Mouse (Mus musculus) monocyte, adult 2 months (primary cell): ENCODE data around the gene Sco2.

Source experiments
- DNase-seq, 2 experiments: peaks; one replicate each; pipeline ENCODE4 v3.0.0; 2022; ENCODE audit warnings: low spot score in 2 of 2, low read depth in 1 of 2

Gene Sco2

DNA sequence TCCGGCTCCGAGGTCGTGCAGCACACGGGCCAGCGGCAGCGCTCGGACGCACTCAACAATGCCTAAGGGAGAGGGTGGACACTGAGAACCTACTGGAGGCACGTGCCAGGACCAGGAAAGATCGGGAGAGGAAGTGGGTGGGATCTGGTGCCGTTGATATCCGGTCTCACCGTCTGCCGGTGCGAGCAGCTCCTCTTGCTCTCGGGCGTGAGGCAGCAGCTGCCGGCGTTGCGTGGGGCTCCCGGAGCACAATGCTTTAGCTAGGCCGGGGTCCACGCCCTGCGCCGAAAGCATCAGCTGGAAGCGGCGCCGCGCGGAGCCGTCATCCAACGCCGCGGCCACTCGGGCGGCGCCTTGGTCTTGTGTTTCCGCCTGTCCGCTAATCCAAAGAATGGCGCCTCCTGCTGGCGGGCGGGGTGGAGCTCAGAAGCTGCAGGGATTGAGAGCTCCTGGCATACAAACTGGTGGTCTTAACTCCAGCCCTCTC is at the start of gene Sco2:
Sco2 (minus strand) TSS at position 85 of the 487 bp plus-strand sequence.
- peak; percentile 71 to 86 for DNase-seq

DNA sequence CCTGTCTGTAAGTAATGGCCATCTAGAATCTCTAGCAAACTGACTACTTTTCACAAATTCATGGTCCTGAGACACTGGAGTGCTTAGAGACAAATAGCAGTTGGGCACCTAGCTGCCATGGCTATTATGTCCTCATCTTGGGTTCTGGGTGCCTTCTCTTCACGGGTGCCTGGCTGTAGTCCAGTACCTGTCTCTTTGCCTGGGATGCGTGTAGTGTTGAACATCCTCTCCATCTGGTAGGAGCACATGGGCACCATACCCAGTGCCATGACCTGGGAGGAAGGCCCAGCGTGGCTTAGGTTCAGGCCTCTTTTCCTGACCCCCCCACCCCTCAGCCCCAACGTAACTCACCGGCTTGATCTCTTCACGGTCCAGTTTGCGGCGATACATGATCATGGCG is 48.3 kb upstream of the Sco2 start:
- no peak for DNase-seq

DNA sequence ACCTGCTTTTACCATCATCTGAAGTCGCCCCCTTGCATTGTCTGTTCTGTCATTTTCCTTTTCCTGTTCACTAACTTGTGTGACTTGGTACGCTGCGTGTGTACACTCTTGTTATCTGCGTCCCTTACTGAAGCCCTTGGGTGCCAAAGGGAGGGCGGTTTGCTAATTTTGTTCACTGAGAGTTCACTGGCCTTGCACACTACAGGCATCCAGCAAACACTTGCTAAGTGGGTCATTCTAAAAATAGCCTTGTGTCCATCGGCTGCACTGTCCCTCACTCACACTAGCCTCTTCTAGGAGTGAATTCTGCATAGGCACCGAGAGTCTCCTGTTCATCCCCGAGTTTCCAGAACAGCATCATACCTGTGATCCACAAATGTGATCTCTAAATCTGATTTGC is 41.6 kb upstream of the Sco2 start:
- no peak for DNase-seq

DNA sequence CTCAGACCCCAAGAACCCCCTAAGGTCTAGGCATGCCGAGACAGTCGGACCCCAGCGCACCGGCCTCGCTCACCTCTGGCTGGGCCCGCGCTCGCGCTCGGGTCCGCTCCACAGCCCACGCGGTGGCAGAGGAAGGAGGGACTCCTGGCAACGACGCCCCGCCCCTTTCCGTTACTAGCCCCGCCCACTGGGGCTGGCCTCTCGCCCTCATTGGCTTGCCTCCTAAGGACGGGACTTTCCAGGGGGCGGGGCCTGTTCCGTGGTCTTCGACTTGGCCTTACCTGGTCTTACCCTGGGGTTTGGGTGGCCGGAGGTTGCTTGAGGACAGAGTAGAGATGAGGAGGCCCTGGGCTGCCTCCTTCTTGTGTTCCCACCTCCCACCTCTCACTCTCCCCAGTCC is 36.5 kb upstream of the Sco2 start, which contains the start of gene Syce3:
Syce3 (minus strand) TSS at position 386 of the 400 bp plus-strand sequence.
- DNase-seq, result no peak

DNA sequence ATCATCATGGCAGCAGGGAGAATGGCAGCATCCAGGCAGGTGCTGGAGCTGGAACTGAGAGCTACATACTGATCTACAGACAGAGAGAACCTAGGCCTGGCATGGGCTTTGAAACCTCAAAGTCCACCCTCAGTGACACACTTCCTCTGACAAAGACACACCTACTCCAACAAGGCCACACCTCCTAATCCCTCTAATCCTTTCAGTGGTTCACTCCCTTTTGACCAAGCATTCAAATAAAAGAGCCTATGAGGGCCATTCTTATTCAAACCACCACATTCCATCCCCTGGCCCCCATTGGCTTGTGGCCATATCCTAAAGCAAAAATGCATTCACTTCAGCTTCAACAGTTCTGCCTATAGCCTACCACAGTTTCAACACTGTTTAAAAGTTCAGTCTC is 33.0 kb upstream of the Sco2 start:
- no peak for DNase-seq

DNA sequence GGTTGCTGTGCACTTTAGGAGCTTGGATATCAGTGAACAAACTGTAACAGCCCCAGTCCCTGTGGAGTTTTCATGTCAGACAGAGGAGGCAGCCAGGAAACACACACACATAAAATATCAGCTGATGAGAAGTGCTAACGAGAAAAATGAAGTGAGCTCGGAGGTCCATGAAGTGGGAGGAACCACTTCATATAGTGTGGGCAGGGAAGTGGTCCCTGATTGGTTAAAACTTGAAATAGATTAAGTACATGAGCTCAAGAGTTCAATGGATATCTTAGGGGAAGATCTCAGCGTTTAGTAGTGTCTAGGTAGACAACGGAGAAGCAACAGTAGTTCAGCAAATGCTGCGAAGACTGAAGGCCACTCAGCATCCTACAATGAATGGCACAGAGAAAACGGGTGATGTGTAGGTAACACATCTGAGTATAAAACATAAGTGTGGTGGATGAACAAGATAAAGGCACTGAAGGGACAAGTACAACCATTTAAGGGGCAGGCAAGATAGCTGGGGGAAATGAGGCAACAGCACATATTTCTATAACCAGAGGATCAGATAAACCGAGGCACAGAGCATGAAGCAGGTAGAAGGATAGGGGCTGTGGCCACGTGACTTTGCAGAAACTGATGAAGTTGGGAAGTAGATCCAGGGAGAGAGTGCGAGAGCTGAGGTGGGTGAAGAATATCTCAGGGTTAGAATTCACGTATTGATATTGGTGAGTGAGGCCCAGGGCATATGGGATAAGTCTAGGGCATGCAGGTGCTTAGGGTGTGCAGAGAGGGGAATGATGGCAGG is 31.4 kb upstream of the Sco2 start:
- DNase-seq, result no peak

DNA sequence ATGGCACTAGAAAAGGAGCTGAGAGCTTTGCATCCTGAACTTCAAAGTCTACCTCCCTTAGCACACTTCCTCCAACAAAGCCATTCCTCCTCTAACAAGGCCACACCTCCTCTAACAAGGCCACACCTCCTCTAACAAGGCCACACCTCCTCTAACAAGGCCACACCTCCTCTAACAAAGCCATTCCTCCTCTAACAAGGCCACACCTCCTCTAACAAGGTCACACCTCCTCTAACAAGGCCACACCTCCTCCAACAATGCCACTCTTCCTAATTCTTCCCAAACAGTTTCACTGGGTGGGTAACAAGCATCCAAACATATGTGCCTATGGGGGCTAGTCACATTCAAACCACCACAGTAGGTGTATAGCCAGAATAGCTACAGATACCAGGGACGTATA is 28.8 kb upstream of the Sco2 start:
- DNase-seq, result no peak

DNA sequence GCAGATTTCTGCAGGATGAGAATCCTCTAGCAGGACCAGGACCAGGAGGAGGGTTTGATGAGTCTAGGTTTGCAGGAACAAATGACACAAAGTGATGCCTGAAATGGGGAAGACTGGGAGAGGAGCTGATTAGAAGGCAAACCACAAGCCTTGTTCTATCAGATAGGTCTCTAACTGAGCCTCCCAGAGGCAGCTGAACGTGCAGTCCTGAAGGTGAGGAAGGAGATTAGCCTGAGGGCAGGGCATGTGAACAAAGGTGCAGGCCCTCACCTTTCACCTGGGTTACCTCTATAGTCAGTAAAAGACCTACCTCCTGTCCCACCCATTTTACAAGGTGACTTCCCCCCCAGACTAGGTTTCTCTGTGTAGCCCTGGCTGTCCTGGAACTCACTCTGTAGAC is 26.1 kb upstream of the Sco2 start:
- no peak for DNase-seq

DNA sequence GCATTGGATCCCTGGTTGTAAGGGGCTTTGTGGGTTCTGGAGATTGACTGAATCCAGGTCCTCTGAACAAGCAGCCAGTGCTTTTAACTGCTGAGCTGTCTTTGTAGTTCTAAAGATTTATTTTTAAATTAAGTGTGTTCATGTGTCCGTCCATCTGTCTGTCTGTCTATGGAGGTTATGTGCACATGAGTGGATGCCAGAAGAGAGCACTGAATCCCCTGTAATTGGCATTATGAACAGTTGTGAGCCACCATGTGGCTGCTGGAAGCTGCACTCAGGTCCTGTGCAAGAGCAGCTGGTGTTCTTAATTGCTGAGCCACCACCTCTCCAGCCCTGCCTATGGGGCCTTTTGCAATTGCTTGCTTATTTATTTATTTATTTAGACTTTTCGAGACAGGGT is 24.5 kb upstream of the Sco2 start:
- no peak for DNase-seq

DNA sequence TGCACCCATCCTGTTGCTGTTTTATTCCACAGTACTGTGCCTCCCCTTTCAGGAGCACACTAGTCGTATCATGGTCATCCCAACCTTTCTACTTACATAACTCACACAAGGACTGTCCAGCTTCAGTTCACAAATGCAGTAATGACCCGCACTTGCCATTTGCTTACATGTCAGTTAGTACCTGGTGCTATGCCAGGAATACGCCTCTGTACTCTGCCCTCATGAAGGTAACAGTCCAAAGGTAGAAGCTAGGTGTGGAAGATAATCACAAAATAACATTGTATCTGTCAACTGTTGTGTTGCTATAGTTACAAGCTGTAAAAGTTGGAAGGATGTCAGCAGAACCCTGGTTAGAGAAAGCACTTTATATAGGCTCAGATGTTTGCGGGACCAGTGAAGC is 23.2 kb upstream of the Sco2 start:
- DNase-seq, result no peak

DNA sequence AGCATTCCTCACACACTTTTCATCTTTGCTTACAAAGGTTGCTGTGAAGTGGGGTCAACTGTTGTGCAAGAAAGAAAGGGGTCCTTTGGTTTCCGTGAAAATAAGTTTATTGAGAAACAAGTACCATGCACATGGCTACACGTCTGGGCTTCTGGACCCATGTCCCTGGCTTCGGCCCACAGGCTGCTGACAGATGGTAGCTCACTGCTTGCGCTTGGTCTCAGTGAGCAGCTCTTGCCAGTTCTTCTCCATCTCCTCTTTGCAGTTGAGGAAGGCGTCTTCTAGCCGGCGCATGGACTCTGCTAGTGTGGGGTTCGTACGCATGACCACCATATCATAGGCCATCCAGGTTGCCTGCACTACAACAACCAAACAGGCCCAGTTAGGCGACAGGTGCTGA is 16.4 kb upstream of the Sco2 start:
- DNase-seq, result no peak

DNA sequence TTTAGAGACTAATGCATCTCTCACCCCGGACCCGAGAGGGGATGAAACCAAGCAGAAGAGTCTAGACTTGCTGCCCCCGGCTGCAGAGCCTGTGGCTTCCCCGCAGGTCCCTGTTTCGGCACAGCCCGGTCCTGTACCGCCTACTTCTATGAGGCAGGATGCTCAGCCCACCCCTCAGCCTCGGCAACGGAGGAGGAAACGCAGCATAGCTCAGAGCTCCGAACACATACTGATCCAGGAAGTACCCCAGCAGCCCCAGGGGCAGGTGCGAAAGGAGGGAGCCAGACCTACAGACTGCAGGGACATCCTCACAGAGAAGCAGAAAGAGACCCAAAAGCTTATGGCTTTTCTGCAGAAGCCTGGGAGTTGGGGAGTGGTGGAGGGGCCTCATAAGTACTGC is 13.5 kb upstream of the Sco2 start:
- DNase-seq, result no peak

DNA sequence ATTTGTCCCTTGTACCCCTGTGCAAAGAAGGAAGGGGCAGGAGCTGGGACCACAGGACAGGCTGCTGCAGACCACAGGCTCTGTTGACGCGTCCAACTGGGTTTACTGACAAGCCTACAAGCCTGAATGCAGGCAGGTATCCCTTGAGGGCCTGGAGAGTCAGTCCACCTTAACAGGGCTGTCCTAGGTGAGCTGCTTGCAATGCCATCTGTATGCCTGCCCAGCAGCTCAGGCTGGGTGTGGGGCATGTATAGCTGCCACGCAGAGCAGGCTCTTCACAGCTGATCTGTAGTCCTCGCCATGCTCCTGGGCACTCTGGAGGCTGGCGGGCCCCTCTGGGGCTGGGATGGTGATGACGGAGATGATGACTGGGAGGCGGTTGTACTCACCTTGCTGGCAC is 11.0 kb upstream of the Sco2 start, which contains the start of gene Klhdc7b:
Klhdc7b (plus strand) TSS at position 301 of the 400 bp plus-strand sequence.
- no peak for DNase-seq

DNA sequence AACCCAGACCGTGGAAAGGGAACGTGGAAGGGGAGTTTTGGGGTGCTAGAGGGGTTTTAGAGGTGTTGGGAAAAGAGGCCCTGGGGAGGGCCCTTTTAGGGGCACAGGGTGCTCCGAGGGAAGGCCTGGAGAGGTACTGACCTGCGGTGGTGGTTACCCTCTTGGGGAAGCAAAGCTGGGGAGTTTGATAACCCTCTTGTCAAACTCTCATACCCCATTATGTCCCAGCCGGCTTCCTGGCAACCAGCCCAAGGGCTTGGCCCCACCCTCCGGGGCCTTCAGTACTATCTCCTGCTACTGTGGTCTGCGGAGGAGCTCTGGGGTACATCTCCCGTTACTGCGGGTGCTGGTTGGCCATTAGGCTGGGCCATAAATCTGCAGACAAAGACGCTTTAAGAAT is 5.8 kb upstream of the Sco2 start:
- DNase-seq, result no peak

DNA sequence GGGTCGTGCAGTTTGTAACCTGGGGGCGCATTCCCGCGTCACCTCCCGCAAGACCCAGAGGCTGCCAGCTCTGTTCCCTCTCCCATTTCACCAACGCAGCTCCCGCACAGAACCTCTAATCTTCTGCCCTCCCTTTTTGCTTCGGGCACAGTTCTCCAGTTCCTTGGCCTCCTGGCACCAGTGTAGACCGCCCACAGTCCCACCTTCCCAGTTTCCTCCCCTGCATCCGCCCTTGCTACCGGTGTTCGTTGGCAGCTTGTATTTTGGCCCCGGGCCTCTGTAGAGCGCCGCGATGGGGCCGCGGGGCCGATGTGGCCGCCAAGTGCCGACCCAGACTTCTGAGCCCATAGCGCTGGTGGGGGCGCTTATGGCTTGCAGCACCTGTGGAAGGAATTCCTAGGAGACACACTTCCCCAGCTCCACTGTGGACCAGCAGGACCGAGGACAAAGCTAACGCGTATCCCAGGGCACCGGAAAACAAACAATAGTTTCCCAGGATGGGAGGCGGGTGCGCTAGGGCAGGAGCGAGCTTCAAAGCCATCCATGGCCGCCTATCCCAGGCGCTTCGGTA is 5.3 kb upstream of the Sco2 start, which contains the start of gene Odf3b:
Odf3b (minus strand) TSS at position 452 of the 571 bp plus-strand sequence.
- no peak for DNase-seq

DNA sequence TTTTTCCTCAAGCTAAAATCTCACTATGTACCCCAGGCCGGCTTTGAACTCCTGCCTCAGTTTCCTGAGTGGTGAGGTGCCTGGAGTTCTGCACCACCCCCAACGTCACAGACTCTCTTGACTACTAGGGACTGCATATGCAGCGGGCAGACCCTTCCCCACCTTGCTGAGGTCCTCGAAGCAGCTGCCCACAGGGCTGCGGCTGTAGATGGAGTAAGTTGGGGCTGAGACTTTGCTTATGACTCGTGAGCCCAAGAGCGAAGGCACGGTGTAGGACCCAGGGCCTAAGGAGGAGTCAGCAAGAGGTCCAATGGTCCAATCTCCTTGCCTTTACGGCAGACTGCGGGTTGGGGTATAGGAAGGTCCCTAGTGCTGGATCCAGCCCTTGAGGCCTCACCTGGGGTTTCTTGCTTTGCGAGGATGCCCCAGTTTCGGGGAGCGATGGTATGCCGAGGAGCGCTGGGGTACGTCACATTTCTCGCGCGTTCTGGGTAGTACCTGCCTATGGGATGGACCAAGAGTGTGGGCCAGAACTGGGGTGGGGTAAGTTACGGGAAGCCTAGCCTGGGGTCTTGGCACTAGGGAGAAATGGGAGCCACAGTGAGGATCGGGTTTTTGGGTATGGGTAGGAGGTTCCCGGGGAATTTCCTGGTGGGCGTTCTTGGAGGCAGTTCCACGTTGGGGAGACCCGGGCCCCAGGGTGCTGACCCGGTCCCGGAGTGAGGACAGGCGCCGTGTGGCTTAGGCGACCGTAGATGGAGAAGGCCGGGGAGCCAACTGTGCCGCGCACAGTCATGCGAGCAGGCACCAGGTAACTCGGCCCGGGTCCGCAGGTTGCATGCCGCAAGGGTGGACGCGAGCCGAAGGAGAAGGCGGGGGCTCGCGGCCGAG is 4.5 kb upstream of the Sco2 start:
- no peak for DNase-seq

DNA sequence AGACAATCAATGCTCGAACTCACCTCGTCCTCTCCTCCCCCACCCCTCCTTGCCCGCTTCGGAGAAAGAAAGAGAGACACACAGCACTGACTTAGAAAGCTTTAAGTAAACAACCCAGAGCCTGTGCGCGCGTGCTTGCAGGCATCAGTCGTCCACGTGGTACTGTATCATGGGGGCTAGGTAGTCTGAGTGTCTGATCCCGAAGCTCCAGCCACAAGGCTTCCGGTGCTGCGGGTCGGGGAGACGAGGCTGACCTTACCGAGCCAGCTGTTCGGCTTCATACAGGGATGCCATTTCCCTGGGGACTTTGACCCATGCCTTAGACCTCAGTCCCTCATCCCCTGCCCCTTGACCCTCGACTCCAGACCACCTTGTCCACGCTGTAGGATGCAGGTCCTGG is 3.7 kb upstream of the Sco2 start:
- DNase-seq, result no peak

DNA sequence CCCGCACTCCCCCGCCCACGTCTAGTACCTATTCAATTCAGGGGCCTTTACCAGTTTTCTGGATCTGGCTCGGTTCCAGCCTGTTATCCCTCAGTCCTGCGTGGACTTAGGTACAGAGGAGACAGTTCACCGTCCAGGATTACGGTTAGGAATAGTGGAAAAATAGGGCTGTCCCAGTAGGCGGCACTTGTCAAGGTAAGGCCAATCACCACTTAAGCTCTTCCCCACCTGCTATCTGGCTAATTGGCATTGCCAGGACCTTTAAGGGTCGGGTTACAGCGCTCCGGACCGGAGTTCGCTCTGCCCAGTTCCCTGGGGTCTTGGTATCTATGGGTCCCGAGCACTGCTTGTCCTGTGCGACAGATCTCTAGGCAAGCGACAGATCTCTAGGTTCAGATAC is 3.3 kb upstream of the Sco2 start, which contains the start of gene Tymp:
Tymp (minus strand) TSS at position 83 of the 400 bp plus-strand sequence.
- DNase-seq, result no peak

DNA sequence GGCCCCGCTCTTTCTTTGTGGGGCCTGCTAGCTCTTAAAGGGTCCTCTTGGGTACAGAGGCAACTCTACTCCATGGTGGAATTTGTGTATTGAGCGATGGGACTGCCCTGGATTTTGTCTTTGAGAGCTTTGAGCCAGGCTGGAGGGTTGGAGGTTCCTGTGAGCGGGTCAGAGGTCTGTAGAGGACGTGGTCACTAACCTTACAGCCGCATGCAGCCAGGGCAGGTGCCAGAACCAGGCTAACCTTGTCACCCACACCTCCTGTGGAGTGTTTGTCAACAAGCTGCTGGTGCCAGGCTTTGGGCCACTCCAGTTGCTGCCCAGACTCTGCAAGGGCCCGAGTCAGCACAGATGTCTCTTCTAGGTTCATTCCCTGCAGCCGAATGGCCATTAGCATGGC is 2.4 kb upstream of the Sco2 start:
- DNase-seq, result no peak

DNA sequence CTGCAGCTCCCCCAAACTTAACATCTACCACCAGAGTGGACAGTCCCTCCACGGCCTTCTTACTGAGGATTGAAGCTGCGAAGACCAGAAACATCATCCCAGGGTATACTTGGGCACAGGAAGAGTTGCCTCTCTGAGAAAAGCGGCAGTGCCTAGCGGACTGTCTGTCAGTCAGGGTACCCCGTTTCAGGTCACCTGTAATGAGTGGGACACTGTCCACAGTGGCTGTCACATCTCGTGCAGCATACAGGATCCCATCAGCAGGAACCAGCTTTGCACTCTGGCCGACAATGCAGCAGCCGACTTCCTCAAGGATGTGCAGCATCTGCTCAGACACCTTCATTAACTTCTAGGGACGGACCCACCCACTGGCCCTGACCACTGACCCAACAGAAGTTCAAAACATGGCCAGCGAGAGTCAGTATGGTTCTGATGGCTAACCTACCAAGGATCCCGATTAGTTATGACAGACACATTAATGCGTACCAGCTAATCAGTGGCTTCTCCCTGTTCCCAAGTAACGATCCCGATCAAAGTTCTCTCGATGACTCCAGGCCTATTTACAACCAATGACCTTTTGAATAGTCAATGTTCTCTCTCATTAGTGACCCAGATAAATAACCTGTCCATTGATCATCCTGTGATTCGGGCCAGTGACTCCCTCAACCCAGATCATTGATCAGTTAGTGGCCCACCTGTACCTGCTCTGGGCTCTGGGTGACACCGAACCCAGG is 1.3 kb upstream of the Sco2 start:
- DNase-seq, result no peak

DNA sequence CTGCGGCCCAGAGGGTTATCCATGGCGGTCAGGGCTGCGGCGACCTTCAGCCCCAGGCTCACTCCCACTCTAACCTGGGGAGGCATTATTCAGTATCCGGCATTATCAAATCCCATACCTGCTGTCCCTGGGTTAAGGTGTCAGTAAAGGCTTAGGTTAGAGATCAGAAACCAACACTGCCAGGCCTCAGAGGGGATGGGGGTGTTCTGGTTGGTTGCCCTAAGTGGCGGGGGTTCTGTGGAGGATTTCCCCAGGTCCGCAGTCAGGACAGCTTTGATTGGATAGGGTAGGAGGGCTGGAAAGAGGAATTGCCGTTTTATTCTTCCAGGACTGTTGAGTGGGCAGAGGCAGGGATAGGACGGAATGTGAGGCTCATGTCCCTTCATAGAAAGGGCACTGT is 694 bp upstream of the Sco2 start:
- DNase-seq, result no peak
